Mouse (Mus musculus): ENCODE measurements around the gene Hist1h2ac.

The Hist1h2ac gene

GRCm38 (mm10) chr13:23662536-23662935 lies 21.2 kb downstream of the Hist1h2ac start:
- DNase-seq (ENCODE audit: inconsistent age in 2 of 2, low spot score in 1 of 2) = no peak

- DNase-seq (ENCODE audit: inconsistent age in 2 of 2, low spot score in 1 of 2) = no peak
Observed at GRCm38 (mm10) chr13:23659636-23660366, 23.9 kb downstream of the Hist1h2ac start.

All from adrenal gland, adult (tissue).